21 mouse cellular contexts compared by ENCODE assay signal in the genomic region with DNA sequence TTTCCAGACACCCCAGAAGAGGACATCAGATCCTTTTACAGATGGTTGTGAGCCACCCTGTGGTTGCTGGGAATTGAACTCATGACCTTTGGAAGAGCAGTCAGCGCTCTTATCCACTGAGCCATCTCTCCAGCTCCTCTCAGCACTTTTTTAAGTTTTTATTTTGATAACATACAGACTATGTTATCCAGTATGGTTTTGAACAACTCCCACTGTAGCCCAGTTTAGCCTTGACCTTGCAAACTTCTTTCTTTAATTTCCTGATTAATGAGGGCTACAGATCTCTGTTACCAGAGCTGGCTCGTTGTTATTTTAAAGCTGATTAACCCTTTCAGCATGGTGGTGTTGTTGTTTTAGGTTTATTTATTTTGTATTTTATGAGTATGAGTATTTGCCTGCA.
"Had no signal": no experiment of that assay in that cellular context is flagged by ENCODE, and none has a peak within 500 bp of the region (broad histone marks: within the 10 kb centered on the region; RNA-seq: fewer than 3 reads in every experiment).

No protein-coding gene starts in this region.

- DNase-seq: forebrain, postnatal 0 days; gastrocnemius, postnatal 14 days; gastrocnemius, postnatal 36 days; heart, adult 18-20 months; heart, postnatal 10 days; kidney, adult 18-20 months; kidney, postnatal 10 days; kidney, postnatal 36 days; layer of hippocampus, adult 9-11 months; layer of hippocampus, postnatal 36 days; left cerebral cortex, postnatal 4 days had no signal

- H3K9me3 ChIP-seq: heart, embryonic 10.5 days; heart, embryonic 12.5 days; hindbrain, embryonic 13.5 days; hindbrain, embryonic 15.5 days; limb, embryonic 13.5 days; limb, embryonic 15.5 days; liver, embryonic 12.5 days had no signal

- H3K9ac ChIP-seq: forebrain, postnatal 0 days; heart, embryonic 12.5 days; hindbrain, embryonic 13.5 days; hindbrain, embryonic 15.5 days; limb, embryonic 13.5 days; limb, embryonic 15.5 days; liver, embryonic 12.5 days; liver, embryonic 14.5 days had no signal

- H3K36me3 ChIP-seq: heart, embryonic 10.5 days; heart, embryonic 12.5 days; hindbrain, embryonic 13.5 days; hindbrain, embryonic 15.5 days; limb, embryonic 13.5 days; limb, embryonic 15.5 days had no signal

- H3K4me3 ChIP-seq: heart, embryonic 10.5 days; heart, embryonic 12.5 days; hindbrain, embryonic 13.5 days; hindbrain, embryonic 15.5 days; limb, embryonic 13.5 days; limb, embryonic 15.5 days; liver, embryonic 12.5 days had no signal

- H3K4me2 ChIP-seq: heart, embryonic 12.5 days; hindbrain, embryonic 13.5 days; hindbrain, embryonic 15.5 days; limb, embryonic 13.5 days; limb, embryonic 15.5 days; liver, embryonic 12.5 days had no signal

- ATAC-seq: forebrain, postnatal 0 days; hindbrain, postnatal 0 days; intestine, embryonic 16.5 days; liver, embryonic 12.5 days had no signal

- H3K27me3 ChIP-seq: heart, embryonic 12.5 days; hindbrain, embryonic 13.5 days; hindbrain, embryonic 15.5 days; limb, embryonic 13.5 days; limb, embryonic 15.5 days; liver, embryonic 12.5 days had no signal

- H3K4me1 ChIP-seq: heart, embryonic 10.5 days; heart, embryonic 12.5 days; hindbrain, embryonic 13.5 days; hindbrain, embryonic 15.5 days; limb, embryonic 15.5 days; liver, embryonic 12.5 days had no signal

- H3K27ac ChIP-seq: heart, embryonic 10.5 days; hindbrain, embryonic 13.5 days; hindbrain, embryonic 15.5 days; hindbrain, postnatal 0 days; limb, embryonic 13.5 days; limb, embryonic 15.5 days; liver, embryonic 12.5 days; liver, embryonic 14.5 days had no signal
